Mouse (Mus musculus): ENCODE data around the gene Ank. TPM values are rescaled to one million over a fixed set of nuclear protein-coding genes. Genes with fewer than 3 reads are reported as not detected.

The Ank gene
- polyA plus RNA-seq, 1 experiment from 2014 or later = 18.0 TPM

DNA sequence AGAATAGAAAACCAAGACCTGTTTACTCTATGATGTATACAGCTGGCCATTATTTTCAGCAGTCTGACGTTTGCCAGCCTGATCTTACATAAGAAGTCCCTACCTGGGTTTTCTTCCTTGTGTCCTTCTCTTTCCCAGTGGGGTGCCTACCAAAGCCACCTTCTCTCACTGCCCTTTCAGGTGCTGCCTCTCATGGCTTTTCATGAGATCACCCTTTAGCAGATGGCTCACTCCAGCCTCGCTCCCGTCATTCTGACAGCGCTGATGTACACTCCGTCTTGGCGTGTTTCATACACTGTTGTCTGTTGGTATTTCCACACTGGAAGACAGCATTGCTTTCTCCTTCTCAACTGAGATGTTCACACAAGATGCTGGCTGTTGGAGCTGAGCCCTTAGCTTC lies 117.1 kb downstream of the Ank start:
- H3K4me3 ChIP-seq (ENCODE audit: low read depth, low read length) = no peak overlapping the region
- H3K9me3 ChIP-seq (ENCODE audit: control insufficient read depth, low read length) = no peaks in the 10 kb centered on the region
- ATAC-seq (ENCODE audit: low read depth) = no peak
- no peak for DNase-seq (ENCODE audit: low spot score)
- H3K9ac ChIP-seq (ENCODE audit: low read depth, low read length) = no peak overlapping the region
- H3K27me3 ChIP-seq (replicated peaks; ENCODE audit: control insufficient read depth, insufficient read depth, low read length) = no peaks in the 10 kb centered on the region
- H3K27ac ChIP-seq (replicated peaks; ENCODE audit: low read depth, low read length) = no peak overlapping the region
- WGBS = 91% methylated on average over 6 of the region's 6 CpGs
- no peak overlapping the region for H3K4me2 ChIP-seq (ENCODE audit: low read depth, low read length)
- no peaks in the 10 kb centered on the region for H3K4me1 ChIP-seq (ENCODE audit: control insufficient read depth, insufficient read depth, low read length)
- no peaks in the 10 kb centered on the region for H3K36me3 ChIP-seq (ENCODE audit: control insufficient read depth, insufficient read depth, low read length)

DNA sequence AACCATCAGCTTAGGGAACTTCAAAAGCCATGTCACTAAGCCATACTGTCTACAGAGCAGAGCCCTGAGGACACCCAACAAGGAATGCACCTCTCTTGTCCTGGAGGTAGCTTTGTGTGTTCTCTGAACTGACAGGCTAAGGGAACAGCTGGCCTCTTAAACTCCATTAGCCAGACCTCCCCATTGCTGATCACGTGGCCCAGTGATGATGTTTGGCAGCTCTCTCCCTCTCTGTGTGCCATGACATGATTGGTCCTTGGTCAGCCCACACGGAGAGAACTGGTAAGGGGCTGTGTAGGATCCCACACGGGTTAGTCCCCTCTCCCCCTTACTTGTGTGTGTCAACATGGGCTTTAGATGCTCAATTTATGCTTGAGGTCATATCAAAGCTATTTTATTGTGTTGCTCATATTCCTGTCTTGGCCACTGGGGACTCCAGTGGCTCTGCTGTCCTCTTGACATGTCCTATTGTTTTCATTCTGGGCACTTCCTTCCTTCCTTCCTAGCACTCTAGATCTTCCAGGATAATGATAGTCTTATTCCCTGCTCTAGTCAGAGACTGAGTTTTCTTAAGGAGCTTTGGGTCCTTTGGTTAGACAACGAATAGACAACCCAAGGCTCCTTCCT lies 119.1 kb downstream of the Ank start:
- DNase-seq (ENCODE audit: low spot score) = no peak
- no peak overlapping the region for H3K4me3 ChIP-seq (ENCODE audit: low read depth, low read length)
- no peak overlapping the region for H3K4me2 ChIP-seq (ENCODE audit: low read depth, low read length)
- ATAC-seq (ENCODE audit: low read depth) = no peak
- no peaks in the 10 kb centered on the region for H3K27me3 ChIP-seq (replicated peaks; ENCODE audit: control insufficient read depth, insufficient read depth, low read length)
- no peaks in the 10 kb centered on the region for H3K4me1 ChIP-seq (ENCODE audit: control insufficient read depth, insufficient read depth, low read length)
- H3K27ac ChIP-seq (replicated peaks; ENCODE audit: low read depth, low read length) = no peak overlapping the region
- no peaks in the 10 kb centered on the region for H3K9me3 ChIP-seq (ENCODE audit: control insufficient read depth, low read length)
- no peak overlapping the region for H3K9ac ChIP-seq (ENCODE audit: low read depth, low read length)
- WGBS = 76% methylated on average over 4 of the region's 4 CpGs
- peaks cover 9% of the 10 kb centered on the region for H3K36me3 ChIP-seq (ENCODE audit: control insufficient read depth, insufficient read depth, low read length)

DNA sequence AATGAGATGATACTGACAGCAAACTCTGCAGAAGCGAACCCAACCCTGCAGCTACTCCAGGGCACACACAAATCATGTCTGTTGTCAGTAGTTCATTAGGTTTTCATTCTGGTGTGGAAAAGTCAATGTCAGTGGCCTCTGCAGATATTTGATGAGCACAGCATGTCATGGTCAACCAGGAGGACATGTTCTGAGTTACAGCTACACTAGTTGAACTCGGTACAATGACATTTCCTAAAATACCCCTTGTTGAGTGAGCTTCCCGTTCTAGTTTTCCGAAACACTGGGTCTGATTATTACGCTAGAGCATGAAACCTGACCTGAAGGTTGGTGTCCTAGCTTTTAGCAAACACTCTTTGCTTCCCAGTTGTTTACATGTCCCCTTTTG lies 119.6 kb downstream of the Ank start:
- Histone ChIP-seq H3K36me3 (ENCODE audit: control insufficient read depth, insufficient read depth, low read length) (peaks cover 15% of the 10 kb centered on the region), H3K27ac (replicated peaks; ENCODE audit: low read depth, low read length) (no peak overlapping the region), H3K4me3 (ENCODE audit: low read depth, low read length) (no peak overlapping the region), H3K9ac (ENCODE audit: low read depth, low read length) (no peak overlapping the region), H3K4me2 (ENCODE audit: low read depth, low read length) (no peak overlapping the region), H3K4me1 (ENCODE audit: control insufficient read depth, insufficient read depth, low read length) (no peaks in the 10 kb centered on the region), H3K27me3 (replicated peaks; ENCODE audit: control insufficient read depth, insufficient read depth, low read length) (no peaks in the 10 kb centered on the region), H3K9me3 (ENCODE audit: control insufficient read depth, low read length) (no peaks in the 10 kb centered on the region)
- ATAC-seq (ENCODE audit: low read depth) (no peak), DNase-seq (ENCODE audit: low spot score) (no peak)
- 87% methylated on average over 5 of the region's 5 CpGs for WGBS

DNA sequence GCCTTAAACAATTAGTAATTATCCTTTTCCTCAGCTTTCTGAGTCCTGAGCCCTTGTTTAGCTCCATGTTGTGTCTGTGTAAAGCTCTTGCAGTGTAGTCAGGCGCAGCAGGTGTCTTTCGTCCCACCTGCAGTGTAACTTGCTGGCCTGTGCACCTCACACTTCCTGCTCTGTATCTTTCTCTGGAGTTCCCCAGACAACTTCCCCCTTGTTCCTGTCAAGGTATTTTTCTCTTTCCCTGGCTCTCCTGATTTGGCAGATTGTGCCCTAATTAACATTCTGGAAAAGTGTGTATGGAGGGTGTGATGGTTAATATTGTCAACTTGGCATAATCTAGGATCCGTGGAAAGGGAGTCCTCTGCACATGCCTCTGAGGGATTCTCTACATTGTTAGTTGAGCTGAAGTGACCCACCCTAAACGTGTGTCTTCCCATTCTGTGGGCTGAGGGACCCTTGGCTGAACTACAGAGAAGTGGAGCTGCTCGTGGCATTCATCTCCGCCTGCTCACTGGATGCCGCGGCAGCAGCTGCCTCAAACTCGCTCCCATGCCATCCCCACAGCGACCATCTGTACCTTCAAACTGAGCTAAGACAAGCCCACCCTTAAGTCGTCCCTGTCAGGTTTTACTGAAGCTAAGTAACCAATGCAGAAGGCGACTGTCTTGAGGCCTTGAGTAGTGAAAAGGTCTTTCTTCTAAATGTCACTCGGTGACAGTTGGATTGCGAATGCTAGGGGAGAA lies 121.8 kb downstream of the Ank start:
- peaks cover 27% of the 10 kb centered on the region for H3K36me3 ChIP-seq (ENCODE audit: control insufficient read depth, insufficient read depth, low read length)

DNA sequence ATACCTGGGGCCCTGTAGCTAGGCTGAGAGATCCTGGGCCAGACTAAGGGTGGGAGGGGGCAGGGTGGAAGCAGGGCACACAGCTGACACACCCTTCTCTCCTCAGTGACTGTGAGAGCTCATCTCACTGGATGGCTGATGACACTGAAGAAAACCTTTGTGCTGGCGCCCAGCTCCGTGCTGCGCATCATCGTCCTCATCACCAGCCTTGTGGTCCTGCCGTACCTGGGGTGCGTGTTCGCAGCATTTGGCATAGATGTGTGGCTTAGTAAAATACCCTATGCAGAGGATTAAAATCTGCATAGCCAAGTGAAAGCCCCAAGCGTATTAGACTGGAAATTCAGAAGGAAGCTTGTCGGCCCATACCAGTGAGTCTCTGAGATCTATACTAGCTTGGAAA lies 124.3 kb downstream of the Ank start:
- DNase-seq (ENCODE audit: low spot score) (no peak), ATAC-seq (ENCODE audit: low read depth) (no peak)
- no peak overlapping the region for H3K4me2 ChIP-seq (ENCODE audit: low read depth, low read length)
- no peak overlapping the region for H3K27ac ChIP-seq (replicated peaks; ENCODE audit: low read depth, low read length)
- 92% methylated on average over 9 of the region's 9 CpGs for WGBS
- peaks cover 5% of the 10 kb centered on the region; the same call in 1 of the 2 replicates for H3K4me1 ChIP-seq (ENCODE audit: control insufficient read depth, insufficient read depth, low read length)
- no peaks in the 10 kb centered on the region for H3K27me3 ChIP-seq (replicated peaks; ENCODE audit: control insufficient read depth, insufficient read depth, low read length)
- H3K36me3 ChIP-seq (ENCODE audit: control insufficient read depth, insufficient read depth, low read length) = peaks cover 42% of the 10 kb centered on the region
- no peak overlapping the region for H3K9ac ChIP-seq (ENCODE audit: low read depth, low read length)
- no peak overlapping the region for H3K4me3 ChIP-seq (ENCODE audit: low read depth, low read length)
- H3K9me3 ChIP-seq (ENCODE audit: control insufficient read depth, low read length) = no peaks in the 10 kb centered on the region

More for the DNA sequence above, 121.8 kb downstream of the Ank start:
- no peak overlapping the region for H3K9ac ChIP-seq (ENCODE audit: low read depth, low read length)
- DNase-seq (ENCODE audit: low spot score) = no peak
- H3K9me3 ChIP-seq (ENCODE audit: control insufficient read depth, low read length) = no peaks in the 10 kb centered on the region
- no peaks in the 10 kb centered on the region for H3K4me1 ChIP-seq (ENCODE audit: control insufficient read depth, insufficient read depth, low read length)
- WGBS = 82% methylated on average over 14 of the region's 14 CpGs
- no peak overlapping the region for H3K4me2 ChIP-seq (ENCODE audit: low read depth, low read length)
- H3K27me3 ChIP-seq (replicated peaks; ENCODE audit: control insufficient read depth, insufficient read depth, low read length) = no peaks in the 10 kb centered on the region
- no peak overlapping the region for H3K27ac ChIP-seq (replicated peaks; ENCODE audit: low read depth, low read length)
- ATAC-seq (ENCODE audit: low read depth) = no peak
- no peak overlapping the region for H3K4me3 ChIP-seq (ENCODE audit: low read depth, low read length)

DNA sequence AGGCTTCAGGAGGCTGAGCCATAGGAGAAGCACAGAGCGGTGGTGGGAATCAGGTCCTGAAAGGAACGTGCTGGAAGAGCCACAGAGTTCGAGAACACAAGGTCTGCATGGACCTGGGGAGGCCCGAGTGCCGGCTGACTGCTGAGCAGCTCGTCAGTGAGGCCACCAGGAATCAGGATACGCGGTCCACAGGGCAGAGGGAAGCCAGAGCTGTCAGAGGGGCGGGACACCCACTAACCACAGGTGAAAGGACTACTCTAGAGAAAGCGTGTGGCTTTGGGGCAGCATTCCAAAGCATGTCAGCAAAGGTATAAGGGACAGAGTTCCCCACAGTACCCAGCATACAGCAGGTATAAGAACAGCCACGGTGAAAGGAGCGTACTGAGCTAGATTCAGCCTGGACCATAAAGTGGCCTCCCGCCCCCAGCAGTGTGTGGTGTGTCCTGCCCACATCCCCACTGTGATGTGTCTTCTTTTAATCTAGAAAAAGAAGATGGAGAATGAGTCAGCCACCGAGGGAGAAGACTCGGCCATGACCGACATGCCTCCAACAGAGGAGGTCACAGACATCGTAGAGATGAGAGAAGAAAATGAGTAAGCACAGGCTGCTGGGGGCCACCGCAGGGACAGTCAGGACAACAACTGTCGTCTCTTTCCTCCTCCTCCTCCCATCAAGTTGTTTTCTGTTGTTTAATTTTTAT lies 126.3 kb downstream of the Ank start:
- H3K4me1 ChIP-seq (ENCODE audit: control insufficient read depth, insufficient read depth, low read length) = peaks cover 7% of the 10 kb centered on the region; the same call in 1 of the 2 replicates
- no peaks in the 10 kb centered on the region for H3K27me3 ChIP-seq (replicated peaks; ENCODE audit: control insufficient read depth, insufficient read depth, low read length)
- H3K9ac ChIP-seq (ENCODE audit: low read depth, low read length) = no peak overlapping the region
- H3K27ac ChIP-seq (replicated peaks; ENCODE audit: low read depth, low read length) = no peak overlapping the region
- peaks cover 46% of the 10 kb centered on the region for H3K36me3 ChIP-seq (ENCODE audit: control insufficient read depth, insufficient read depth, low read length)
- ATAC-seq (ENCODE audit: low read depth) (no peak), DNase-seq (ENCODE audit: low spot score) (no peak)
- 83% methylated on average over 19 of the region's 19 CpGs for WGBS
- no peaks in the 10 kb centered on the region for H3K9me3 ChIP-seq (ENCODE audit: control insufficient read depth, low read length)
- no peak overlapping the region for H3K4me2 ChIP-seq (ENCODE audit: low read depth, low read length)
- H3K4me3 ChIP-seq (ENCODE audit: low read depth, low read length) = no peak overlapping the region

DNA sequence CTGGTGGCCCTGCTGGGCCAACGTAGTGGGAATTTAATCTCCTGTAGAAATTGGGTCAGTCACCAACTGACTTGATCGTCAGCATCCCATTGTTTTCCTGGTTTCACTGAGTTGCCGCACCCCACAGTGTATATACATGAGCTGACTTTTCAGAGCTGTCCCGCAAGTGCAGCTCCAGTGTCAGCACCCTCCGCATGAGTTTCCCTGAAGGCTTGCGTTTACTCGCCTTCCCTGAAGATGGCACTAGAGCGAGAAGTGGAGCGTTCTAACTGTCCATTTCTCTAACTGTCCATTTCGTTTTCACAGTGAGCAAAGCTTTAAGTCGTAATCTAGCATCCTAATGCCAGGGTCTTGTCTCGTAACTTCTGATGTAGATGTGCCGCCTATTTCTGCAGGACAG lies 127.2 kb downstream of the Ank start:
- Histone ChIP-seq H3K36me3 (ENCODE audit: control insufficient read depth, insufficient read depth, low read length) (peaks cover 54% of the 10 kb centered on the region), H3K4me3 (ENCODE audit: low read depth, low read length) (no peak overlapping the region), H3K27ac (replicated peaks; ENCODE audit: low read depth, low read length) (no peak overlapping the region), H3K9ac (ENCODE audit: low read depth, low read length) (no peak overlapping the region), H3K4me1 (ENCODE audit: control insufficient read depth, insufficient read depth, low read length) (peaks cover 7% of the 10 kb centered on the region; the same call in 1 of the 2 replicates), H3K4me2 (ENCODE audit: low read depth, low read length) (no peak overlapping the region), H3K27me3 (replicated peaks; ENCODE audit: control insufficient read depth, insufficient read depth, low read length) (no peaks in the 10 kb centered on the region), H3K9me3 (ENCODE audit: control insufficient read depth, low read length) (no peaks in the 10 kb centered on the region)
- WGBS = 88% methylated on average over 13 of the region's 13 CpGs
- no peak for DNase-seq (ENCODE audit: low spot score)
- no peak for ATAC-seq (ENCODE audit: low read depth)

DNA sequence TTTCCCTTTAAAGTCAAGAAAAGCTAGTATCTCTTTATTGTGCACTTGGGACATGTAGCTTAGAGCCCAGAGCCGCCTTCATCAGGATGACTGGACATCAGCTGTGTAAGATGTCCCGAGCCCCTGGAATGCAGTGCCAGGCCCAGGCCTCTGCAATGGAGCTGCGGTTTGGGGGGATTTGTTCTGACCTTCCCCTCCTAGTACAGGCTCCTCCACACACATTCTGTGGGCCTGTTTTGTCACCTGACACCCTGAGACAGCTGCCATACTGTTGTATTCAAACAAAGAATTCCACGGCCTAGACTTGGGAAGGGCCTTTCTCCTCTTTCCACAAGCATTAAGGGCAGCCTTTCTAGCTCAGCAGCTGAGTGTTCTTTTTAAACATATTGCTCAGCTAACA lies 128.5 kb downstream of the Ank start:
- Histone ChIP-seq H3K4me1 (ENCODE audit: control insufficient read depth, insufficient read depth, low read length) (peaks cover 7% of the 10 kb centered on the region; the same call in 1 of the 2 replicates), H3K9ac (ENCODE audit: low read depth, low read length) (peak overlapping the region; percentile 30; the same call in 1 of the 2 replicates), H3K4me2 (ENCODE audit: low read depth, low read length) (no peak overlapping the region), H3K27ac (replicated peaks; ENCODE audit: low read depth, low read length) (peak overlapping the region; percentile 84), H3K9me3 (ENCODE audit: control insufficient read depth, low read length) (no peaks in the 10 kb centered on the region), H3K36me3 (ENCODE audit: control insufficient read depth, insufficient read depth, low read length) (peaks cover 57% of the 10 kb centered on the region), H3K4me3 (ENCODE audit: low read depth, low read length) (no peak overlapping the region), H3K27me3 (replicated peaks; ENCODE audit: control insufficient read depth, insufficient read depth, low read length) (no peaks in the 10 kb centered on the region)
- DNase-seq (ENCODE audit: low spot score) (peak; percentile 84), ATAC-seq (ENCODE audit: low read depth) (peak; percentile 92)
- WGBS = 34% methylated on average over 4 of the region's 4 CpGs
